Mouse (Mus musculus): ENCODE results near the gene Scaf8. TPM values are rescaled to one million over a fixed set of nuclear protein-coding genes. Genes with fewer than 3 reads are reported as not detected.

The Scaf8 gene
- polyA plus RNA-seq, 1 experiment from 2014 or later, result 28.7 TPM

DNA sequence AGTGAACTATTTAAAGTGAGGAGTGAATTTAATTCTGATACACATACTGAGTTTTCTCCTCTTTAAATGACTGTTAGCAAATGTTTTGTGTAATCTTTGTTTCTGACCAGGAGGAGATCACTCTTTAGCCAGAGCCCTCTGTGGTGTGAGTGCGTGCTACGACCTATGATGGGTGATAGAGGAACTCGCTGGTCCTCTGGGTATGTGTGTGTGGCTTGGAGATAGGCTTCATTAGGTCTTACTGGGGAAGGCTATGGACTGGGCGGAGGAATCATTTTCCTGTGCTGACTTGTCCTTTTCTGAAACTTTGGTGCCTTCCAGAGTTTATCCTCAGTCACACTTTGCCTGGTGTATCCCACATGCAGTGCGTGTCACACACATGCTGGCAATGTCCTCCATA is 102.3 kb downstream of the Scaf8 start:
- Histone ChIP-seq H3K4me2 (ENCODE audit: low read depth, severe bottlenecking) (no peak overlapping the region), H3K9me3 (ENCODE audit: control insufficient read depth, low read length) (no peaks in the 10 kb centered on the region), H3K9ac (ENCODE audit: low read length) (no peak overlapping the region), H3K36me3 (ENCODE audit: control insufficient read depth, insufficient read depth, low read length) (peaks cover 2% of the 10 kb centered on the region; the same call in 1 of the 2 replicates), H3K4me1 (ENCODE audit: control insufficient read depth, insufficient read depth, low read length) (no peaks in the 10 kb centered on the region), H3K27ac (replicated peaks; ENCODE audit: low read depth, low read length) (no peak overlapping the region), H3K4me3 (ENCODE audit: low read depth, low read length) (no peak overlapping the region), H3K27me3 (ENCODE audit: control insufficient read depth, insufficient read depth, low read length) (no peaks in the 10 kb centered on the region)
- 97% methylated on average over 5 of the region's 5 CpGs for WGBS
- ATAC-seq (ENCODE audit: insufficient number of reproducible peaks, low FRiP score, low TSS enrichment, low read depth) (no peak), DNase-seq (ENCODE audit: low spot score) (no peak)

DNA sequence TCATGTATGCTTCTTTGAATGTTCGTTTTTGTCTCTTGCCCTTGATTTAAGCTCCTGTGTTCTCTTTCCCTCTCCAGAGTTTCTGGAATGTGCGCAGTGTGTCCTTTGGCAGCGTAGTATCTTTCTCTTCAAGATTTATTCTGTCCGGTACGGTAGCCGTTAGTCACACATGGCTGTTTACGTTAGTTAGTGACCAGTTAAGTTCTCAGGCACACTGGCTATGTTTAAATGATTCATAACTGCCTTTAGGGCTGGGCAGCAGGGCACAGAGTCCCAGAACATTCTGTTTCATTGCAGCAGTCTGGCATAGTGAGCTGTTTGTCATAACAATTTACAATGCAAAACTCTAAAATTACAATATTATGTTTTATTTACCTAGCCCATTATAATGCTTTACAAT is 103.6 kb downstream of the Scaf8 start:
- Histone ChIP-seq H3K4me2 (ENCODE audit: low read depth, severe bottlenecking) (no peak overlapping the region), H3K9me3 (ENCODE audit: control insufficient read depth, low read length) (no peaks in the 10 kb centered on the region), H3K27ac (replicated peaks; ENCODE audit: low read depth, low read length) (no peak overlapping the region), H3K4me1 (ENCODE audit: control insufficient read depth, insufficient read depth, low read length) (no peaks in the 10 kb centered on the region), H3K4me3 (ENCODE audit: low read depth, low read length) (no peak overlapping the region), H3K9ac (ENCODE audit: low read length) (no peak overlapping the region), H3K27me3 (ENCODE audit: control insufficient read depth, insufficient read depth, low read length) (no peaks in the 10 kb centered on the region), H3K36me3 (ENCODE audit: control insufficient read depth, insufficient read depth, low read length) (peaks cover 2% of the 10 kb centered on the region; the same call in 1 of the 2 replicates)
- ATAC-seq (ENCODE audit: insufficient number of reproducible peaks, low FRiP score, low TSS enrichment, low read depth) (no peak), DNase-seq (ENCODE audit: low spot score) (no peak)
- 89% methylated on average over 7 of the region's 7 CpGs for WGBS

DNA sequence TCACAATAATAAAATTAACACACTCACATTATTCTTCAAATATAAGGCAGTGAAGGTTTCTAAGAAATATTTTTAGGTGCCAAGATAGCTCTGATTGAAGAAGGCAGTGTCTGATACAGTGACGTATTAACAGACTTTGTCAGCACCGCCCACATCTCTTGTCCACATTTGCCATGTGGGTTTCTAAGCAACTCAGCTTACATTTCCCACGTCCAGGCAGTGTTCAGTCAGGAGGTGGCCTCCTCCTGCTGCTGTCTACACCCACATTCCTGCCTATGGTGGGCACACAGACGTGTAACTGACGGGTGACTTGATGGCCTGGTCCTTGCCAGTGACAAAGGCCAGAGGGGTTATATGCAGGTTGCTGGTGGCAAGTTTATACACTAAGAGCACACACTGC is 104.1 kb downstream of the Scaf8 start:
- Histone ChIP-seq H3K9ac (ENCODE audit: low read length) (no peak overlapping the region), H3K27ac (replicated peaks; ENCODE audit: low read depth, low read length) (no peak overlapping the region), H3K4me2 (ENCODE audit: low read depth, severe bottlenecking) (no peak overlapping the region), H3K4me1 (ENCODE audit: control insufficient read depth, insufficient read depth, low read length) (no peaks in the 10 kb centered on the region), H3K36me3 (ENCODE audit: control insufficient read depth, insufficient read depth, low read length) (peaks cover 2% of the 10 kb centered on the region; the same call in 1 of the 2 replicates), H3K27me3 (ENCODE audit: control insufficient read depth, insufficient read depth, low read length) (no peaks in the 10 kb centered on the region), H3K9me3 (ENCODE audit: control insufficient read depth, low read length) (no peaks in the 10 kb centered on the region), H3K4me3 (ENCODE audit: low read depth, low read length) (no peak overlapping the region)
- DNase-seq (ENCODE audit: low spot score), result no peak
- no peak for ATAC-seq (ENCODE audit: insufficient number of reproducible peaks, low FRiP score, low TSS enrichment, low read depth)
- 67% methylated on average over 5 of the region's 5 CpGs for WGBS

DNA sequence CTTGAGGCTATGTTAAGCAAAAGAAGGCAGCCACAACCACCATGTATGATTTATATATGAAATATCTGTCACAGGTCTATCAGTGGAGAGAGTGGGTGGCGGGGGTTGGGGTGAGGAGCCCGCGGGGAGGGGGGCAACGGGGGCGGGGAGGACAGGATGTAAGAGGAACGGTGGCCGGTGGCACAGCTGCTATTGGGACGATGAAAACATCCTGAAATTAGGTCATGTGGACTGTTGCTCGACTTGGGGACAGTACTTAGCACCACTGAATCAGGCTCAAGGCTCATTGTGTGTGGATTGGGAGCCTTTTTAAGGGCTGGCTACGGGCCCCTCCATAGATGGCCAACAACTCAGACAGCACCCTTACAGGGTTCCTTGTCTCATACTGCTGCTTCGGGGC is 105.4 kb downstream of the Scaf8 start:
- Histone ChIP-seq H3K9me3 (ENCODE audit: control insufficient read depth, low read length) (no peaks in the 10 kb centered on the region), H3K36me3 (ENCODE audit: control insufficient read depth, insufficient read depth, low read length) (peaks cover 2% of the 10 kb centered on the region; the same call in 1 of the 2 replicates), H3K4me3 (ENCODE audit: low read depth, low read length) (no peak overlapping the region), H3K27ac (replicated peaks; ENCODE audit: low read depth, low read length) (no peak overlapping the region), H3K4me1 (ENCODE audit: control insufficient read depth, insufficient read depth, low read length) (no peaks in the 10 kb centered on the region), H3K4me2 (ENCODE audit: low read depth, severe bottlenecking) (no peak overlapping the region), H3K27me3 (ENCODE audit: control insufficient read depth, insufficient read depth, low read length) (no peaks in the 10 kb centered on the region), H3K9ac (ENCODE audit: low read length) (no peak overlapping the region)
- ATAC-seq (ENCODE audit: insufficient number of reproducible peaks, low FRiP score, low TSS enrichment, low read depth) (no peak), DNase-seq (ENCODE audit: low spot score) (no peak)
- WGBS, result 81% methylated on average over 11 of the region's 11 CpGs

DNA sequence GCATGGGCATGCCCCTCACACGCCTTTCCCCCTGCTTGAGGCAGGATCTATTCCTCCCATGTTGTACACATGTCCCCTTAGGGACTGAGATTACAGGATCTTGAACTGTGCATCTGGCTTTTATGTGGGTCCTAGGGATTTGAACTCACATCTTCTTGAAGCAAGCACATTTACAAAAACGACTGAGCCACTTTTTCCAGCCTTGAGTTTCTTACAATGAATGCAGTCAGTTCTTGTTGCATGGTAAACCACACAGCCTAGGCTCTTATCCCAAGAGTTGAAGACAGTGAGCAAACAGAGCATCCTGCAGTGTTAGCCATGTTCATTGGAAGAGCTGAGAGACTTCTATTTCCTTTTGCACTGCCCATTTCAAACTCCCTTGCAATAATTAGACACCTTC is 108.3 kb downstream of the Scaf8 start:
- DNase-seq (ENCODE audit: low spot score), result no peak
- no peaks in the 10 kb centered on the region for H3K9me3 ChIP-seq (ENCODE audit: control insufficient read depth, low read length)

DNA sequence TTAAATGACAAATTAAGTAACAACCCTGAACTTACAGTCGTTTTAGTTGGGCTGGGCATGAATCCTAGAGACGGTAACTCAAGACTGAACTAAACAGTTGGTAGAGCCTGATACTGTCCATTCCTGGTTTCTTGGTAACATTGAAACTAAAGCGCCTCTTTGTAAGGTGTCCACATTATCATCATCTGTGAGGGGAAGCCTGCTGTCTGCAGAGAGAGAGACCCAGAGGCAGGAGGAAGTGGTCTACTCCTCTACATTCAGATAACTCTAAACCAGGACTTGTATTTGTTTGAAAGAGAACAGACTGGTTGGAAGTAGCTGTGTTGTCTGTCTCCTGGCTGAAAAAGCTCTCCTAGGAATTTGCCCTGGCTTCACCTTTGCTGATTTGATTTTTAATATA is 108.9 kb downstream of the Scaf8 start:
- Histone ChIP-seq H3K36me3 (ENCODE audit: control insufficient read depth, insufficient read depth, low read length) (no peaks in the 10 kb centered on the region), H3K4me1 (ENCODE audit: control insufficient read depth, insufficient read depth, low read length) (no peaks in the 10 kb centered on the region), H3K4me3 (ENCODE audit: low read depth, low read length) (no peak overlapping the region), H3K9ac (ENCODE audit: low read length) (no peak overlapping the region), H3K27me3 (ENCODE audit: control insufficient read depth, insufficient read depth, low read length) (no peaks in the 10 kb centered on the region), H3K9me3 (ENCODE audit: control insufficient read depth, low read length) (no peaks in the 10 kb centered on the region), H3K4me2 (ENCODE audit: low read depth, severe bottlenecking) (no peak overlapping the region), H3K27ac (replicated peaks; ENCODE audit: low read depth, low read length) (no peak overlapping the region)
- DNase-seq (ENCODE audit: low spot score), result no peak
- 86% methylated on average over 3 of the region's 3 CpGs for WGBS
- no peak for ATAC-seq (ENCODE audit: insufficient number of reproducible peaks, low FRiP score, low TSS enrichment, low read depth)

More for the DNA sequence above, 108.3 kb downstream of the Scaf8 start:
- ATAC-seq (ENCODE audit: insufficient number of reproducible peaks, low FRiP score, low TSS enrichment, low read depth), result no peak
- Histone ChIP-seq H3K4me2 (ENCODE audit: low read depth, severe bottlenecking) (no peak overlapping the region), H3K4me1 (ENCODE audit: control insufficient read depth, insufficient read depth, low read length) (no peaks in the 10 kb centered on the region), H3K27ac (replicated peaks; ENCODE audit: low read depth, low read length) (no peak overlapping the region), H3K4me3 (ENCODE audit: low read depth, low read length) (no peak overlapping the region), H3K36me3 (ENCODE audit: control insufficient read depth, insufficient read depth, low read length) (no peaks in the 10 kb centered on the region), H3K9ac (ENCODE audit: low read length) (no peak overlapping the region), H3K27me3 (ENCODE audit: control insufficient read depth, insufficient read depth, low read length) (no peaks in the 10 kb centered on the region)
- WGBS, result 74% methylated on average over 2 of the region's 2 CpGs

DNA sequence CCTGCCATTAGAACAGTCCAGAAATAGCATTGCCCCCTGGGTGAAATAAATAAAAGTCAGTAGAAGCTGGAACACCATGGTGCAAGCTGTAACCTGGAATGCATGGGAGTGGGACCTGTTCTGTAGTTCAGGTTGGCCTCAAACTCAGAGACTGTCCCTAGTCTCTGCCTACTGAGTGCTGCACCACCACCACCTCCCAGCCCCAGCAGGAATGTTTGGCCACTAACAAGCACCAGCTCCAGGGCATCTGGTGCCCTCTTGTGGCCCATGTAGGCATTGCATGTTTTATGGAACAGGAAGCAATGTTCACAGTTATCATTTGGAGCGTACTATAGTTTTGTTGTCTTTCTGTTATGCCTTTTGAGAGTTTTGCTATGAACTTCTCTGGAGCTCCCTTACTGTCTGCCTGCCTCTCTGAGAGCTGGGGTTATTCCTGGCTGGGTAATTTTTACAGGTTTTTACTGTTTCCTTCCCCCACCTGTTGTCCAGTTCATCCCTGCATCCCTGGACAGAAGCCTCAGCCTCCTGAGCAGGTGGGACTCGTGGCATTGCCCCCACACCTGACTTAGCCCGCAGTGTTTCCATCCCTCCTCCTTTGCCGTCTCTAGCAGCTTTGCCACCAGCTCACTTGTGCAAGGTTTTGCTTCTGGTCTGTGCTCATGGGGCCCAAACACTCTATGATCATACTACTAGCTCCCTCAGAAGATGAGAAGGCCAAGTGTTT is 109.8 kb downstream of the Scaf8 start:
- Histone ChIP-seq H3K9me3 (ENCODE audit: control insufficient read depth, low read length) (no peaks in the 10 kb centered on the region), H3K9ac (ENCODE audit: low read length) (no peak overlapping the region), H3K4me3 (ENCODE audit: low read depth, low read length) (no peak overlapping the region), H3K27ac (replicated peaks; ENCODE audit: low read depth, low read length) (no peak overlapping the region), H3K27me3 (ENCODE audit: control insufficient read depth, insufficient read depth, low read length) (no peaks in the 10 kb centered on the region), H3K36me3 (ENCODE audit: control insufficient read depth, insufficient read depth, low read length) (no peaks in the 10 kb centered on the region), H3K4me1 (ENCODE audit: control insufficient read depth, insufficient read depth, low read length) (no peaks in the 10 kb centered on the region), H3K4me2 (ENCODE audit: low read depth, severe bottlenecking) (no peak overlapping the region)
- DNase-seq (ENCODE audit: low spot score), result peak; percentile 92
- peak; percentile 62; the same call in 1 of the 2 replicates for ATAC-seq (ENCODE audit: insufficient number of reproducible peaks, low FRiP score, low TSS enrichment, low read depth)
- WGBS, result 66% methylated on average over 4 of the region's 4 CpGs

DNA sequence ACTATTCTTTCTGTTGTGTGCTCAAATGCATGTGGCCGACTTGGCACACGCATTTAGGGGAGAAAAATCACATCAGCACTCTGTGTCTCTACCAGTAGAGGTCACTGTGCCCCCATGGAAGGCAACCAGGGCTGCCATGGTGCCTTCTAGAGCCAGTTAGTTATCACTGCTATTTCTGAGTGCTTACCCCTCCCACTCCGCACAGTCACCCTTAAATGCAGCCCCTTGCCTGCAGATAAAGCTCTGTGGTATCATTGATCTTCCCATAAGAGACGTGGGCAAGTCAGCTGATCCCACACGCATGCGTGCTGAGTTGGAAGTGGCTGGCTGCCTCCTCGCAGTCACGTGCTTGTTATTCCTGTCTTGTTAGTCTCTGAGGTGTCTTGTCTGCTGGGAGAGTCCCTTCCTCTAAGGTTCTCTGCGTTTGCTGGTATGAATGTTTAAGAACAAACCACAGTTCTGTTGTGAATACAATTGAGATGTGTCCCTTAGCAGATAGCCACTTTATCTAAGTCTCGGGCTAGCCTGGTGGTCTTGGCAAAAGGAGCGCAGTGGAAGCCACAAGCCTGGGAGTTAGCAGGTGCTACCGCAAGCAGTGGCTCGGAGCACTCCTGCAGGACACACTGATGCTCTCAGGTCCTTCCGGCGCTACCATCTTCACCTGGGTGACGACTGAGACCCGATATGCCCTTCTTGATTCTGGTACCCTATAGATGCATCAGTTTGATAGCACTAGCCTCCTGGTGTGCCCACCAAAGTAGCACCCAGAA is 115.6 kb downstream of the Scaf8 start:
- no peaks in the 10 kb centered on the region; the same call in 1 of the 2 replicates for H3K36me3 ChIP-seq (ENCODE audit: control insufficient read depth, insufficient read depth, low read length)
- no peak overlapping the region for H3K4me3 ChIP-seq (ENCODE audit: low read depth, low read length)
- H3K4me2 ChIP-seq (ENCODE audit: low read depth, severe bottlenecking), result no peak overlapping the region
- H3K9ac ChIP-seq (ENCODE audit: low read length), result no peak overlapping the region
- WGBS, result 81% methylated on average over 17 of the region's 17 CpGs
- H3K9me3 ChIP-seq (ENCODE audit: control insufficient read depth, low read length), result no peaks in the 10 kb centered on the region
- no peak for ATAC-seq (ENCODE audit: insufficient number of reproducible peaks, low FRiP score, low TSS enrichment, low read depth)
- no peaks in the 10 kb centered on the region for H3K4me1 ChIP-seq (ENCODE audit: control insufficient read depth, insufficient read depth, low read length)
- DNase-seq (ENCODE audit: low spot score), result peak; percentile 70
- no peaks in the 10 kb centered on the region for H3K27me3 ChIP-seq (ENCODE audit: control insufficient read depth, insufficient read depth, low read length)
- H3K27ac ChIP-seq (replicated peaks; ENCODE audit: low read depth, low read length), result no peak overlapping the region

All from limb, embryonic 11.5 days (tissue).